Mouse (Mus musculus) olfactory bulb, adult 2 months (tissue): ENCODE results near the gene Txlng.

ENCODE experiments used
- CTCF ChIP-seq: fragments of 200-500 bp; IDR thresholded peaks from 2 replicates; pipeline ENCODE4 v1.5.1; 2012; ENCODE audit warnings: low read depth, mild to moderate bottlenecking, low read length, moderate library complexity; ENCODE audit not compliant: insufficient read depth
- POLR2A ChIP-seq: fragments of 200-500 bp; IDR thresholded peaks from 2 replicates; pipeline ENCODE4 v1.6.1; 2012; ENCODE audit warnings: mild to moderate bottlenecking, low read depth, low read length, moderate library complexity; ENCODE audit not compliant: insufficient read depth

GRCm38 (mm10) chrX:162761716-162762395 is 67.4 kb downstream of the Txlng start:
- TF ChIP-seq CTCF (no peak), POLR2A (no peak)
